Mouse (Mus musculus): ENCODE measurements around the gene Pard3b. TPM values are rescaled to one million over a fixed set of nuclear protein-coding genes. Genes with fewer than 3 reads are reported as not detected.

The Pard3b gene
- polyA plus RNA-seq, 1 experiment from 2014 or later = 21.4 TPM

- Histone ChIP-seq H3K9ac (ENCODE audit: low read depth, low read length) (no peak overlapping the region), H3K36me3 (ENCODE audit: insufficient read depth, low read length) (no peaks in the 10 kb centered on the region), H3K4me2 (ENCODE audit: low read length) (no peak overlapping the region), H3K9me3 (replicated peaks; ENCODE audit: low read length) (no peaks in the 10 kb centered on the region), H3K4me1 (replicated peaks; ENCODE audit: insufficient read depth, low read length) (no peaks in the 10 kb centered on the region), H3K27me3 (ENCODE audit: insufficient read depth, low read length) (no peaks in the 10 kb centered on the region), H3K4me3 (replicated peaks; ENCODE audit: low read depth, low read length) (no peak overlapping the region), H3K27ac (no peak overlapping the region)
- ATAC-seq (replicated peaks; ENCODE audit: low FRiP score, low read depth) (no peak), DNase-seq (ENCODE audit: low spot score) (no peak)
- WGBS = 61% methylated on average over 4 of the region's 4 CpGs
- TF ChIP-seq CTCF (IDR thresholded peaks at IDR 0.05; ENCODE audit: low read depth) = no peak
Measured at GRCm38 (mm10) chr1:62625332-62625731, 986.7 kb downstream of the Pard3b start.

- Histone ChIP-seq H3K4me2 (ENCODE audit: low read length) (no peak overlapping the region), H3K9ac (ENCODE audit: low read depth, low read length) (no peak overlapping the region), H3K4me1 (replicated peaks; ENCODE audit: insufficient read depth, low read length) (no peaks in the 10 kb centered on the region), H3K36me3 (ENCODE audit: insufficient read depth, low read length) (no peaks in the 10 kb centered on the region), H3K9me3 (replicated peaks; ENCODE audit: low read length) (no peaks in the 10 kb centered on the region), H3K27me3 (ENCODE audit: insufficient read depth, low read length) (no peaks in the 10 kb centered on the region), H3K27ac (no peak overlapping the region), H3K4me3 (replicated peaks; ENCODE audit: low read depth, low read length) (no peak overlapping the region)
- WGBS = 85% methylated on average over 10 of the region's 10 CpGs
- no peak for DNase-seq (ENCODE audit: low spot score)
- no peak for ATAC-seq (replicated peaks; ENCODE audit: low FRiP score, low read depth)
- no peak for TF ChIP-seq CTCF (IDR thresholded peaks at IDR 0.05; ENCODE audit: low read depth)
Measured at GRCm38 (mm10) chr1:62625819-62626505, 987.3 kb downstream of the Pard3b start.

- Histone ChIP-seq H3K27me3 (ENCODE audit: insufficient read depth, low read length) (no peaks in the 10 kb centered on the region), H3K4me2 (ENCODE audit: low read length) (no peak overlapping the region), H3K9me3 (replicated peaks; ENCODE audit: low read length) (no peaks in the 10 kb centered on the region), H3K36me3 (ENCODE audit: insufficient read depth, low read length) (no peaks in the 10 kb centered on the region), H3K4me1 (replicated peaks; ENCODE audit: insufficient read depth, low read length) (no peaks in the 10 kb centered on the region), H3K9ac (ENCODE audit: low read depth, low read length) (no peak overlapping the region), H3K4me3 (replicated peaks; ENCODE audit: low read depth, low read length) (no peak overlapping the region), H3K27ac (no peak overlapping the region)
- TF ChIP-seq CTCF (IDR thresholded peaks at IDR 0.05; ENCODE audit: low read depth) = no peak
- ATAC-seq (replicated peaks; ENCODE audit: low FRiP score, low read depth) (no peak), DNase-seq (ENCODE audit: low spot score) (no peak)
- 90% methylated on average over 1 of the region's 1 CpGs for WGBS
Measured at GRCm38 (mm10) chr1:62629952-62630351, 991.3 kb downstream of the Pard3b start.

GRCm38 (mm10) chr1:62631511-62632305 is 993.1 kb downstream of the Pard3b start:
- DNase-seq (ENCODE audit: low spot score) = peak; percentile 10
- H3K4me1 ChIP-seq (replicated peaks; ENCODE audit: insufficient read depth, low read length) = 0 out of 2 replicates have a peak, but pooled peaks cover 7% of the 10 kb centered on the region
- 60% methylated on average over 10 of the region's 10 CpGs for WGBS
- TF ChIP-seq CTCF (IDR thresholded peaks at IDR 0.05; ENCODE audit: low read depth) = no peak
- no peak overlapping the region for H3K27ac ChIP-seq
- H3K9me3 ChIP-seq (replicated peaks; ENCODE audit: low read length) = no peaks in the 10 kb centered on the region
- H3K27me3 ChIP-seq (ENCODE audit: insufficient read depth, low read length) = no peaks in the 10 kb centered on the region
- ATAC-seq (replicated peaks; ENCODE audit: low FRiP score, low read depth) = no peak
- H3K4me3 ChIP-seq (replicated peaks; ENCODE audit: low read depth, low read length) = no peak overlapping the region
- H3K9ac ChIP-seq (ENCODE audit: low read depth, low read length) = no peak overlapping the region
- no peak overlapping the region for H3K4me2 ChIP-seq (ENCODE audit: low read length)
- no peaks in the 10 kb centered on the region for H3K36me3 ChIP-seq (ENCODE audit: insufficient read depth, low read length)

- no peak overlapping the region for H3K9ac ChIP-seq (ENCODE audit: low read depth, low read length)
- H3K9me3 ChIP-seq (replicated peaks; ENCODE audit: low read length) = no peaks in the 10 kb centered on the region
- H3K27ac ChIP-seq = no peak overlapping the region
- ATAC-seq (replicated peaks; ENCODE audit: low FRiP score, low read depth) = no peak
- H3K4me1 ChIP-seq (replicated peaks; ENCODE audit: insufficient read depth, low read length) = 0 out of 2 replicates have a peak, but pooled peaks cover 12% of the 10 kb centered on the region
- H3K36me3 ChIP-seq (ENCODE audit: insufficient read depth, low read length) = no peaks in the 10 kb centered on the region
- 89% methylated on average over 2 of the region's 2 CpGs for WGBS
- no peaks in the 10 kb centered on the region for H3K27me3 ChIP-seq (ENCODE audit: insufficient read depth, low read length)
- no peak for TF ChIP-seq CTCF (IDR thresholded peaks at IDR 0.05; ENCODE audit: low read depth)
- H3K4me3 ChIP-seq (replicated peaks; ENCODE audit: low read depth, low read length) = no peak overlapping the region
- no peak overlapping the region for H3K4me2 ChIP-seq (ENCODE audit: low read length)
- no peak for DNase-seq (ENCODE audit: low spot score)
Measured at GRCm38 (mm10) chr1:62632886-62633285, 994.3 kb downstream of the Pard3b start.

- ATAC-seq (replicated peaks; ENCODE audit: low FRiP score, low read depth) (no peak), DNase-seq (ENCODE audit: low spot score) (no peak)
- no peaks in the 10 kb centered on the region for H3K9me3 ChIP-seq (replicated peaks; ENCODE audit: low read length)
- H3K27me3 ChIP-seq (ENCODE audit: insufficient read depth, low read length) = no peaks in the 10 kb centered on the region
- no peak overlapping the region for H3K9ac ChIP-seq (ENCODE audit: low read depth, low read length)
- H3K4me1 ChIP-seq (replicated peaks; ENCODE audit: insufficient read depth, low read length) = 0 out of 2 replicates have a peak, but pooled peaks cover 12% of the 10 kb centered on the region
- no peak overlapping the region for H3K4me3 ChIP-seq (replicated peaks; ENCODE audit: low read depth, low read length)
- TF ChIP-seq CTCF (IDR thresholded peaks at IDR 0.05; ENCODE audit: low read depth) = no peak
- H3K27ac ChIP-seq = no peak overlapping the region
- 41% methylated on average over 6 of the region's 6 CpGs for WGBS
- H3K36me3 ChIP-seq (ENCODE audit: insufficient read depth, low read length) = no peaks in the 10 kb centered on the region
- H3K4me2 ChIP-seq (ENCODE audit: low read length) = no peak overlapping the region
Measured at GRCm38 (mm10) chr1:62635203-62635602, 996.6 kb downstream of the Pard3b start.
